ENCODE assay signal across 8 mouse cellular contexts in the genomic region with DNA sequence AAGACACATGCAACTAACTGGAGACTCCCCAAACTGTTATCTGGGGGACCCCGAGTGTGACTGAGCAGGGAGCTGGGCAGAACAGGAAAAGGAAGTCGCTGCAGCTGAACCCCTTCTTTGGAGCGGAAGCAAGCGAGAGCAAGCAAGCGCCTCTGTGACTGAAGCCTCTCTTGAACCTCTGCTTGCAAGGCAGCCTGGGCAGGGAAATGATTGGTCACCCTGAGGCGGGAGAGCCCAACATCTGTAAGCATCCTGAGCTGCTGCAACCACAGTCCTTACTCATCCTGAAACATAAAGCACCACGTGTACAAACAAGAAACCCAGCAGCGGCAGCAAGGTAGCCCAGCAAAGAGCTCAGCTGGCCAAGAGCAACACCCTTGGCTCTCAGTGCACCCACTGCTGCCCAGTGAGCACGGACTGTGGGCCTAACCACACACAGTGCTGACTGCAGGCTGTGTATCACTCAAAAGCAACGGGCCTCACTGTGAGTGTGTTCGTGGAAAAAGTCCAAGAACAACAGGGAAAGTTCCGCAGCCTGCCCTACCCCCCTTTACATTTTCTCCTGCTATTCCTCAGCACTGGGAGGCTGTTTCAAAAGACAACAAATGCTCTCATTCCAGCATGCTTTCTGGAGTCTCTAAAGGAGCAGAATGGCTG.
DNase-seq lines count a peak whose midpoint lies in the region; ATAC-seq and TF ChIP-seq lines count a peak whose summit lies in the region.

No protein-coding gene starts in this region.

- H3K9me3 ChIP-seq in heart, embryonic 14.5 days (ENCODE audit: control insufficient read depth, low read length): no peaks in the 10 kb centered on the region
- H3K9me3 ChIP-seq in midbrain, postnatal 0 days (ENCODE audit: low read length): no peaks in the 10 kb centered on the region

- H3K36me3 ChIP-seq in heart, embryonic 14.5 days (ENCODE audit: control insufficient read depth, insufficient read depth, low read length): no peaks in the 10 kb centered on the region
- H3K36me3 ChIP-seq in midbrain, postnatal 0 days (ENCODE audit: insufficient read depth, low read length): no peaks in the 10 kb centered on the region

- no peak overlapping the region for H3K4me3 ChIP-seq in heart, embryonic 14.5 days (ENCODE audit: control insufficient read depth in 1 of 2, insufficient read depth in 1 of 2, low read depth in 1 of 2, low read length in 2 of 2)
- no peak overlapping the region for H3K4me3 ChIP-seq in midbrain, postnatal 0 days (ENCODE audit: low read depth, low read length)

- no peaks in the 10 kb centered on the region for H3K27me3 ChIP-seq in heart, embryonic 14.5 days (ENCODE audit: control insufficient read depth, insufficient read depth, low read length)
- H3K27me3 ChIP-seq in midbrain, postnatal 0 days (ENCODE audit: insufficient read depth, low read length): no peaks in the 10 kb centered on the region

- DNase-seq in embryo, embryonic 10.5 days (ENCODE audit: low spot score): peak; percentile 23
- no peak for DNase-seq in embryo, embryonic 10 days (ENCODE audit: low spot score)
- peak; percentile 51 to 61 for DNase-seq in kidney, postnatal 4 days
- peak; percentile 47 for DNase-seq in midbrain, postnatal 0 days (ENCODE audit: low spot score)
- peak; percentile 62 for DNase-seq in thymus, postnatal 4 days
- no peak for DNase-seq in c-Kit-positive CD71-positive TER-119-positive erythroid progenitor cells, embryonic 14.5 days (ENCODE audit: low spot score)

- peak overlapping the region; percentile 57 to 58 for H3K27ac ChIP-seq in heart, embryonic 14.5 days (replicated peaks in 1 of 2; ENCODE audit: control insufficient read depth in 1 of 2, insufficient read depth in 1 of 2, low read depth in 2 of 2, low read length in 2 of 2)
- peak overlapping the region; percentile 47; the same call in 1 of the 2 replicates for H3K27ac ChIP-seq in midbrain, postnatal 0 days (ENCODE audit: low read depth, low read length)

- no peak overlapping the region for H3K4me2 ChIP-seq in heart, embryonic 14.5 days (ENCODE audit: low read length)
- H3K4me2 ChIP-seq in midbrain, postnatal 0 days (ENCODE audit: low read depth, low read length, poor library complexity, severe bottlenecking): no peak overlapping the region

- WGBS in heart, embryonic 14.5 days: 37% methylated on average over 12 of the region's 12 CpGs
- WGBS in midbrain, postnatal 0 days: 21% methylated on average over 12 of the region's 12 CpGs

- peak; percentile 72 for ATAC-seq in common myeloid progenitor, adult 5-6 weeks (replicated peaks; ENCODE audit: low read depth, poor library complexity, severe bottlenecking)
- peak; percentile 83 for ATAC-seq in heart, embryonic 14.5 days (ENCODE audit: insufficient number of reproducible peaks, insufficient read depth, low FRiP score, low read depth)
- ATAC-seq in midbrain, postnatal 0 days (ENCODE audit: low FRiP score): no peak; the same call in 1 of the 2 replicates

- H3K4me1 ChIP-seq in heart, embryonic 14.5 days (ENCODE audit: control insufficient read depth in 2 of 2, insufficient read depth in 2 of 2, low read length in 2 of 2): peaks cover 32 to 38% of the 10 kb centered on the region in 2 experiments
- peaks cover 6% of the 10 kb centered on the region for H3K4me1 ChIP-seq in midbrain, postnatal 0 days (ENCODE audit: insufficient read depth, low read length)

- no peak overlapping the region for H3K9ac ChIP-seq in heart, embryonic 14.5 days (ENCODE audit: low read length)
- no peak overlapping the region for H3K9ac ChIP-seq in midbrain, postnatal 0 days (replicated peaks; ENCODE audit: low read length, poor library complexity, severe bottlenecking)

- no peak for TF ChIP-seq CTCF in midbrain, postnatal 0 days (IDR thresholded peaks at IDR 0.05)

Comparison
In these comparisons a context has a peak if more than half of its experiments do, and no peak if none do; other contexts are left out.
1. DNase-seq: peak in embryo, embryonic 10.5 days (single experiment), kidney, postnatal 4 days (2 of 2), midbrain, postnatal 0 days (single experiment) and thymus, postnatal 4 days (single experiment); none in embryo, embryonic 10 days (single experiment) and c-Kit-positive CD71-positive TER-119-positive erythroid progenitor cells, embryonic 14.5 days (single experiment).